Mouse (Mus musculus) embryo, embryonic 11 days (tissue): ENCODE results near the gene Mast3.
A peak's percentile ranks its signal among the peaks of the same experiment; 100 is the strongest.

ENCODE experiments used
- DNase-seq: peaks from one replicate; pipeline ENCODE4 v3.0.0-alpha.2; 2015

The Mast3 gene

DNA sequence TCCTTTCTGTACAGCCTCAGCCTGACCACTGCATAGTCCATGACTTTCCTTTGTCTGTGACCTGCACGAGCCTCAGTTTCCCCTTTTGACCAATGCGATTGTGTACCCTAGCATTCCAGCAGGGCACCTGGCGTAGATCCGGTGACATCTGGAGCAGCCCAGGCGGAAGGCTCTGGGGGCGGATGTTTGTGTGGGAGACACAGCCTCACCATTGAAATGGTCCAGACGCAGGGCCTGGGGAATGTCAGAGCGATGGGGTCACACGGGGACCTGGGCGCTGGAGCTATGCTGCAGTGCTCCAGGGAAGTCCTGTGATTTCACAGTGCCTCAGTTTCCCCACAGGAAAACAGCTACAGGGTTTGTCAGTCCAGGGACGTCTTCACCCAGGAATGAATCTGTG is 62.7 kb downstream of the Mast3 start:
- DNase-seq, result no peak

DNA sequence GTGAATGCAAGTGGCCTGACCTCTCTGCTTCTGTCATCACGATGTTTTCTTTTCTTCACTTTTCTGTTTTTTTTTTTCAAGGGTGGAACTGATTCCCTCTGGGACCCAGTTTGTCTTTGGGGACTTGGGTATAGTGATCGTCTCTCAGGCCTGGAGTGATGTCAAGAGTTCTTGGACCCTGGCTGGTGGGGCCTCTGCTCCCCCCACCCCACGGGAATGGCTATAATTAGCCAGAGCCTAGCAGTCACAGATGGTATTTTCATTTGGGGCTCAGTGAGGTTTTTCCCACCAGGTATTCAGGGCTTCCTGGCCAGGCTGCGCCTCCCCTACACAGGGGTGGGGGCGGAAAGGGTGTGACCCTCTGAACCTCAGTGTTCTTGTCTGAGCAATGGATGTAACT is 63.2 kb downstream of the Mast3 start:
- DNase-seq, result no peak

DNA sequence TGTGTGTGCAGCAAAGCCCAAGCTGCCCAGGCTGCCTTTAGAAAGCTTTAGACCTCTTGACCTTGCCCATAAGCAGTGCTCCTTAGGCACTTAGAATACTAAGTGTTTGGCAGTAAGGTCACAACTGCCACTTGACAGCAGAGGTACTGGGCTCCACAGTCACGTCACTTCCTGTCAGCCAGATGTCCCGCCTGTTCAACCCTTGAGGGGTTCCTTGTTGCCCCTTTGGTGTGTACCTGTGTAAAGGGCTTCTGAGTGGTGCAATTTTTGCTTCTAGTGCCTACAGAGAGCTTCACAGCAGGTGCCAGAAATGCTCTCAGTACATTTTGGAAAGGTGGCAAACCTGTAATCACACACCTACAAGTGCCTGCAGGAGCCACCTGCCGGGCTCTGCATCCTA is 66.6 kb downstream of the Mast3 start:
- no peak for DNase-seq

DNA sequence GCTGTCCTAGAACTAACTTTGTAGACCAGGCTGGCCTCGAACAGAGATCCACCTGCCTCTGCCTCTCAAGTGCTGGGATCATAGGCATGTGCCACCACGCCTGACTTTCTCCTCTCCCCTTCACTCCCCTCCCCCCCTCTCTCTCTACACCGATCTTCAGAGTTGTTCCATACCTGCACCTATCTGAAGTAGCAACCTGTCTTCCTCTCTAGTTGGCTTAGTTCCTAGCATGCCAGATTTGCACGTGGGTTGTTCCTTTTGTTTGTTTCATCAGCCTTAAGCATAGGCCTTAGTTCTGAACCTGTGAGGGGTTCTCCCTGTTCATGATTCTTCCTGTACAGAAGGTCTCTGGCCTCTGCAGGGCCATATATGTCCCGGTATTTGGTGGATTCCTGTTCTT is 67.1 kb downstream of the Mast3 start:
- no peak for DNase-seq

DNA sequence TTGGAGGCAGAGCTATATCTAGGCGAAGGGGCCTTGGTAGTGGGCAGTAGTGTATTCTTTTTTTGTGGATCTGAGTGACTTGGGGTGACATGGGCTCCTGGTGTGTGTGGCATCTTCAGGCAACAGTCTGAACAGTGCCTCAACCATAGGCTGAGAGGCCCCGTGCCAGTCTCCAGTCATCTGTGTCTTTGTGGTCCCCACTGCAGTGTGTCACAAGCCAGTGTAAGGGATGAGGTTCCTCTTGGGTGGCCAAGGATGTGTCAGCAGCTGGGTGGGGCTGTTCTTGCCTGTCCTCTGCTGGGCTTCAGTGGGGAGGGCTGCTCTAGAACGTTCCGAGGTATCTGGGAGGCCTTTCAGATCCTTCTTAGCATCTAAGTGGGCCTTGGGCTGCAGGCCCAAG is 73.9 kb downstream of the Mast3 start:
- DNase-seq, result no peak

- DNase-seq, result peak; percentile 39
Measured at GRCm38 (mm10) chr8:70729808-70730475, 74.9 kb downstream of the Mast3 start.
